Mouse (Mus musculus) heart, adult 2 months (tissue): ENCODE measurements around the gene Setdb1.

Source experiments
- CTCF ChIP-seq: fragments of 200-600 bp; IDR thresholded peaks from 2 replicates; pipeline ENCODE4 v1.8.1; 2022; ENCODE audit warnings: antibody characterized with exemption, mild to moderate bottlenecking, moderate library complexity
- POLR2A ChIP-seq: fragments of 200-500 bp; IDR thresholded peaks from 2 replicates; pipeline ENCODE4 v1.6.1; 2011; ENCODE audit warnings: mild to moderate bottlenecking, low read depth, low read length, control low read depth; ENCODE audit not compliant: insufficient read depth

DNA sequence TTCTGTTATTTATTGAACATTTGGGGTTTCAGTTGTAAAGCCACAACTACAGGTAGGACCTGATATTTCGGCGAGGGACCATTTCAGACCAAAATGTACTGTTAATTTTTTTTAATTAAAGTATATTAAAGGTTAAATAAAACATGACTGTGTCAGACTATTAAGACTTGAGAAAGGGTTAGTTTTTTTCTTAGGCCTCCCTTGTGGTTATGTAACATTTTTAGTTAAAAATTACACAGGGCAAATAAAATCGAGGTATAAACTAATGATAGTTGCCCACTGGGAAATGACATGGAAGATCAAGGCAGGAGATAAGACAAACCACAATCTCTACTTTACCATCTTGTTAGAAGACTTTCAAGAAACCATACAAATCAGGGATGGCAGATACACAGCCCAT is 33.6 kb downstream of the Setdb1 start:
- TF ChIP-seq POLR2A (no peak), CTCF (no peak)
